Mouse (Mus musculus) cerebellum, postnatal 36 days (tissue): ENCODE measurements at regions not wholly inside any gene's neighbourhood (a gene's known extent, or its start where the extent isn't known, plus 50 kb on each side); places are given as distances from the start of the nearest gene placed in this dataset.

Experiments
- DNase-seq, 2 experiments: peaks; one replicate each; pipeline ENCODE4 v3.0.0; 2021 to 2022; ENCODE audit warnings: mixed read lengths in 2 of 2

GRCm38 (mm10) chr2:45836546-45837221 lies 719.5 kb upstream of the Zeb2 start:
- no peak for DNase-seq

- no peak for DNase-seq
Observed at GRCm38 (mm10) chr2:45817945-45818719, 700.9 kb upstream of the Zeb2 start.

- DNase-seq = no peak
Observed at GRCm38 (mm10) chr2:45814741-45815140, 697.5 kb upstream of the Zeb2 start.

GRCm38 (mm10) chr2:45805329-45805728 lies 688.1 kb upstream of the Zeb2 start:
- DNase-seq = no peak

GRCm38 (mm10) chr2:45800131-45800530 lies 682.9 kb upstream of the Zeb2 start:
- no peak for DNase-seq

- DNase-seq = no peak
Observed at GRCm38 (mm10) chr2:45793561-45793960, 676.4 kb upstream of the Zeb2 start.

GRCm38 (mm10) chr2:45789739-45790138 lies 672.5 kb upstream of the Zeb2 start:
- DNase-seq = no peak

GRCm38 (mm10) chr2:45787732-45788390 lies 670.7 kb upstream of the Zeb2 start:
- peak; percentile 40 to 45 for DNase-seq

- DNase-seq = no peak
Observed at GRCm38 (mm10) chr2:45786787-45787186, 669.6 kb upstream of the Zeb2 start.

- no peak for DNase-seq
Observed at GRCm38 (mm10) chr2:45785684-45786083, 668.5 kb upstream of the Zeb2 start.

- DNase-seq = no peak
Observed at GRCm38 (mm10) chr2:45783634-45784412, 666.6 kb upstream of the Zeb2 start.

- no peak for DNase-seq
Observed at GRCm38 (mm10) chr2:45777466-45777865, 660.3 kb upstream of the Zeb2 start.

GRCm38 (mm10) chr2:45776485-45777135 lies 659.4 kb upstream of the Zeb2 start:
- DNase-seq = peak in 1 of 2 experiments; percentile 20

- DNase-seq = no peak
Observed at GRCm38 (mm10) chr2:45775691-45776090, 658.5 kb upstream of the Zeb2 start.

GRCm38 (mm10) chr2:45774416-45774815 lies 657.2 kb upstream of the Zeb2 start:
- DNase-seq = no peak

- no peak for DNase-seq
Observed at GRCm38 (mm10) chr2:45757176-45757575, 640.0 kb upstream of the Zeb2 start.

- no peak for DNase-seq
Observed at GRCm38 (mm10) chr2:45756395-45756794, 639.2 kb upstream of the Zeb2 start.

GRCm38 (mm10) chr2:45751746-45752145 lies 634.6 kb upstream of the Zeb2 start:
- DNase-seq = no peak

- DNase-seq = no peak
Observed at GRCm38 (mm10) chr2:45749379-45749778, 632.2 kb upstream of the Zeb2 start.

GRCm38 (mm10) chr2:45747263-45748236 lies 630.4 kb upstream of the Zeb2 start:
- DNase-seq = no peak

- DNase-seq = no peak
Observed at GRCm38 (mm10) chr2:45746606-45747005, 629.4 kb upstream of the Zeb2 start.
